Mouse (Mus musculus): Measurements from ENCODE around the gene Gpr142.

The Gpr142 gene

GRCm38 (mm10) chr11:114843818-114844463 is 45.2 kb downstream of the Gpr142 start:
- DNase-seq (ENCODE audit: low read depth in 2 of 2, low spot score in 2 of 2) = no peak

- DNase-seq (ENCODE audit: low read depth in 2 of 2, low spot score in 2 of 2) = no peak
Measured at GRCm38 (mm10) chr11:114844464-114845220, 45.9 kb downstream of the Gpr142 start.

GRCm38 (mm10) chr11:114846336-114846735 is 47.6 kb downstream of the Gpr142 start:
- DNase-seq (ENCODE audit: low read depth in 2 of 2, low spot score in 2 of 2) = no peak

GRCm38 (mm10) chr11:114847008-114847407 is 48.3 kb downstream of the Gpr142 start:
- DNase-seq (ENCODE audit: low read depth in 2 of 2, low spot score in 2 of 2) = no peak

GRCm38 (mm10) chr11:114849572-114849971 is 50.8 kb downstream of the Gpr142 start:
- DNase-seq (ENCODE audit: low read depth in 2 of 2, low spot score in 2 of 2) = no peak

- DNase-seq (ENCODE audit: low read depth in 2 of 2, low spot score in 2 of 2) = no peak
Measured at GRCm38 (mm10) chr11:114850066-114850451, 51.3 kb downstream of the Gpr142 start.

- DNase-seq (ENCODE audit: low read depth in 2 of 2, low spot score in 2 of 2) = no peak
Measured at GRCm38 (mm10) chr11:114850452-114851268, 51.9 kb downstream of the Gpr142 start, which contains the start of gene Gprc5c. TSS of gene Gprc5c (plus strand) at chr11:114851152.

- no peak for DNase-seq (ENCODE audit: low read depth in 2 of 2, low spot score in 2 of 2)
Measured at GRCm38 (mm10) chr11:114851269-114851607, 52.5 kb downstream of the Gpr142 start.

GRCm38 (mm10) chr11:114851608-114852310 is 53.0 kb downstream of the Gpr142 start:
- DNase-seq (ENCODE audit: low read depth in 2 of 2, low spot score in 2 of 2) = no peak

- DNase-seq (ENCODE audit: low read depth in 2 of 2, low spot score in 2 of 2) = no peak
Measured at GRCm38 (mm10) chr11:114852311-114853173, 53.8 kb downstream of the Gpr142 start.

GRCm38 (mm10) chr11:114853174-114853838 is 54.6 kb downstream of the Gpr142 start:
- DNase-seq (ENCODE audit: low read depth in 2 of 2, low spot score in 2 of 2) = no peak

- DNase-seq (ENCODE audit: low read depth in 2 of 2, low spot score in 2 of 2) = no peak
Measured at GRCm38 (mm10) chr11:114854581-114854980, 55.9 kb downstream of the Gpr142 start.

GRCm38 (mm10) chr11:114856125-114856524 is 57.4 kb downstream of the Gpr142 start:
- DNase-seq (ENCODE audit: low read depth in 2 of 2, low spot score in 2 of 2) = no peak

Data from CD8-positive naive resting alpha-beta T cell, adult 2 months (primary cell).